Mouse (Mus musculus): ENCODE data around the gene Insyn1. TPM values are rescaled to one million over a fixed set of nuclear protein-coding genes. Genes with fewer than 3 reads are reported as not detected.

The Insyn1 gene
- total RNA-seq, 2 experiments from 2014 or later: 126 to 133 TPM

- intact Hi-C loops (cut with DNase I): no loop called here
- peak in 1 of 2 experiments; percentile 23 for DNase-seq (ENCODE audit: extremely low spot score in 1 of 2, low spot score in 2 of 2)
Measured at GRCm38 (mm10) chr9:58467345-58468025, 20.9 kb upstream of the Insyn1 start.

DNA sequence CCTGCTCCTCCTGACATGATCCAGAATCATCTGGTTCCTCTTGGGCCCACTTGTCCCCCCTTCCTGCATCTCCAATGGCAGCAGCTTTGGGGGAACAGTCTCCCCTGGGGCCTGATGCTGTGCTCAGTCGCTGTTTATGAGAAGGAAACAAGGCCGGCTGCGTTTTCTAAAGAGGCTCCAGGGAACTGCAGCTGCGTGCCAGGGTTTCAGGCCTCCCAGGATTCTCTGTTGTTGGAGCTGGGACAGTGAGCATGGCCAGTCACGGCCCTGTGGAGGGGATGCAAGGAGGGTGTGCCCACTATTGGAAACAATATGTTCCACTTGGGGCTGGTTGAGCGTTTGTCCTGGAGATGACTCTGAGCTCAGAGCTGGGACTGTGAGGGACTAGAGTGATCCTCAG lies 17.9 kb upstream of the Insyn1 start:
- intact Hi-C loops (cut with DNase I): no loop called here

GRCm38 (mm10) chr9:58473211-58473815 lies 15.1 kb upstream of the Insyn1 start:
- intact Hi-C loops (cut with DNase I): no loop called here
- no peak for DNase-seq (ENCODE audit: extremely low spot score in 1 of 2, low spot score in 2 of 2)

More for the DNA sequence above, 17.9 kb upstream of the Insyn1 start:
- DNase-seq (ENCODE audit: extremely low spot score in 1 of 2, low spot score in 2 of 2): no peak

- intact Hi-C loops (cut with DNase I): loop anchor here (5.0 kb wide), 2 partner anchors 45 to 155 kb away; no protein-coding TSS in a partner anchor
- DNase-seq (ENCODE audit: extremely low spot score in 1 of 2, low spot score in 2 of 2): no peak
Measured at GRCm38 (mm10) chr9:58487076-58487475, 1.3 kb upstream of the Insyn1 start.

DNA sequence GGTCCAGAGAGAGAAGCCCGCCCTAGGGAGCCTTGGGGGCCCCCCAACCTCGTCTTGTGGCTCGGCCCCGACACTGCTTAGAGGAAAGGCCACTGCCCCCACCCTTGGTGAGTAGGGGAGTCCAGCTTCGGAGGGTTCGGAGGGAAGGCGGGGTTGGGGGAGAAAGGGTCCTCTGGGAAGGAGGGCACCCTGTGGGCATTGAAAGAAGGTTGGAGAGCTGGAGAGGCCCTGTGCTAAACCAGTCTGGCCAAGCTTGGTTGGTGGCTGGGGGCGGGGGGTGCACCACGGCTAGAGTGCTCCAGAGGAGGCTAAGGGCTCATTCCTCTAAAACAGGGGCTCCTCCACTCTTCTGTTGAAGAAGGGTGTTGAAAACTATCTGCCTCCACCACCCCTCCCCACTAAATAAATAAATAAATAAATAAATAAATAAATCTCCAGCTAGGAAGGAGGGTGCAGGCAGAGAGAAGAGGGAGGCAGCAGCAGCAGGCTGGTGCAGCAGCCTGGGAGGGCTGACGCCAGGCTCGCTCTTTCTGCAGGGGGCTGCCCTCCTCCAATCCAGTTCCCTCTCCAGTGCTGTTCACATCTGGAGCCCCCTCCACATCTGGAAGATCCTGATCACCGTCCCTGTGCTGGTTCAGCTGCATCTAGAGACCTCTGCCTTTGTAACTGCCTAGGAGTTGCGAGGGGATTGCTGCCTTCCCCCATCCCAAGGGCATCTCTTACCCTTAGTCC lies 896 bp downstream of the Insyn1 start:
- intact Hi-C loops (cut with DNase I): loop anchor here (5.0 kb wide), 2 partner anchors 47 to 157 kb away; no protein-coding TSS in a partner anchor
- peak in 1 of 2 experiments; percentile 52 for DNase-seq (ENCODE audit: extremely low spot score in 1 of 2, low spot score in 2 of 2)

GRCm38 (mm10) chr9:58489865-58490165 lies 1.4 kb downstream of the Insyn1 start:
- peak in 1 of 2 experiments; percentile 39 for DNase-seq (ENCODE audit: extremely low spot score in 1 of 2, low spot score in 2 of 2)
- intact Hi-C loops (cut with DNase I): loop anchor here (5.0 kb wide), 2 partner anchors 48 to 158 kb away; no protein-coding TSS in a partner anchor

GRCm38 (mm10) chr9:58490391-58490790 lies 2.0 kb downstream of the Insyn1 start:
- no peak for DNase-seq (ENCODE audit: extremely low spot score in 1 of 2, low spot score in 2 of 2)
- intact Hi-C loops (cut with DNase I): no loop called here

GRCm38 (mm10) chr9:58495035-58495434 lies 6.6 kb downstream of the Insyn1 start:
- DNase-seq (ENCODE audit: extremely low spot score in 1 of 2, low spot score in 2 of 2): no peak
- intact Hi-C loops (cut with DNase I): no loop called here

- intact Hi-C loops (cut with DNase I): no loop called here
- DNase-seq (ENCODE audit: extremely low spot score in 1 of 2, low spot score in 2 of 2): no peak
Measured at GRCm38 (mm10) chr9:58496470-58497182, 8.2 kb downstream of the Insyn1 start.

- intact Hi-C loops (cut with DNase I): no loop called here
- DNase-seq (ENCODE audit: extremely low spot score in 1 of 2, low spot score in 2 of 2): no peak
Measured at GRCm38 (mm10) chr9:58497942-58498341, 9.5 kb downstream of the Insyn1 start.

- intact Hi-C loops (cut with DNase I): no loop called here
Measured at GRCm38 (mm10) chr9:58500946-58501345, 12.5 kb downstream of the Insyn1 start.

GRCm38 (mm10) chr9:58507216-58508005 lies 19.0 kb downstream of the Insyn1 start:
- intact Hi-C loops (cut with DNase I): no loop called here

More at GRCm38 (mm10) chr9:58500946-58501345, 12.5 kb downstream of the Insyn1 start:
- DNase-seq (ENCODE audit: extremely low spot score in 1 of 2, low spot score in 2 of 2): no peak

DNA sequence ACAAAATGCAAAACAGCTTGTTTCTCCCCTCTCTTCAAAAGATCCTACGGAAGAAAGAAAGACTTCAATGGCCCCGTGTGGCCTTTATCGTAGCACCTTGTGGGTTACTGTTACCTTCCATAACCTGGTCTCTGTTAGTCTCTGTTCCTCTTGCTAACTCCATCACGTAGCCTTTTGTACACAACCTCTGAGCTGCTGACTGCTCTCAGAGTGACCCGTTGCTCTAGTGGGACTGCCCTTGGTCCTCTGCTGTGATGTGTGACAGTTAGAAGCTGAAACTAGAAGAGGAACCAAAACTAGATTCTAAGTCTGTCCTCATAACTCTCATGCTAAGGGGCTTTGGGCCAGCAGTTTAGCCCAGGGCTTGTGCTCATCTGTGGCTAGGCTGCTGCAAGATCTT lies 22.0 kb downstream of the Insyn1 start:
- intact Hi-C loops (cut with DNase I): no loop called here
- no peak for DNase-seq (ENCODE audit: extremely low spot score in 1 of 2, low spot score in 2 of 2)

More at GRCm38 (mm10) chr9:58507216-58508005, 19.0 kb downstream of the Insyn1 start:
- no peak for DNase-seq (ENCODE audit: extremely low spot score in 1 of 2, low spot score in 2 of 2)

GRCm38 (mm10) chr9:58513749-58514148 lies 25.3 kb downstream of the Insyn1 start:
- intact Hi-C loops (cut with DNase I): no loop called here

GRCm38 (mm10) chr9:58516480-58516879 lies 28.1 kb downstream of the Insyn1 start:
- intact Hi-C loops (cut with DNase I): no loop called here
- DNase-seq (ENCODE audit: extremely low spot score in 1 of 2, low spot score in 2 of 2): no peak

More at GRCm38 (mm10) chr9:58513749-58514148, 25.3 kb downstream of the Insyn1 start:
- DNase-seq (ENCODE audit: extremely low spot score in 1 of 2, low spot score in 2 of 2): no peak

DNA sequence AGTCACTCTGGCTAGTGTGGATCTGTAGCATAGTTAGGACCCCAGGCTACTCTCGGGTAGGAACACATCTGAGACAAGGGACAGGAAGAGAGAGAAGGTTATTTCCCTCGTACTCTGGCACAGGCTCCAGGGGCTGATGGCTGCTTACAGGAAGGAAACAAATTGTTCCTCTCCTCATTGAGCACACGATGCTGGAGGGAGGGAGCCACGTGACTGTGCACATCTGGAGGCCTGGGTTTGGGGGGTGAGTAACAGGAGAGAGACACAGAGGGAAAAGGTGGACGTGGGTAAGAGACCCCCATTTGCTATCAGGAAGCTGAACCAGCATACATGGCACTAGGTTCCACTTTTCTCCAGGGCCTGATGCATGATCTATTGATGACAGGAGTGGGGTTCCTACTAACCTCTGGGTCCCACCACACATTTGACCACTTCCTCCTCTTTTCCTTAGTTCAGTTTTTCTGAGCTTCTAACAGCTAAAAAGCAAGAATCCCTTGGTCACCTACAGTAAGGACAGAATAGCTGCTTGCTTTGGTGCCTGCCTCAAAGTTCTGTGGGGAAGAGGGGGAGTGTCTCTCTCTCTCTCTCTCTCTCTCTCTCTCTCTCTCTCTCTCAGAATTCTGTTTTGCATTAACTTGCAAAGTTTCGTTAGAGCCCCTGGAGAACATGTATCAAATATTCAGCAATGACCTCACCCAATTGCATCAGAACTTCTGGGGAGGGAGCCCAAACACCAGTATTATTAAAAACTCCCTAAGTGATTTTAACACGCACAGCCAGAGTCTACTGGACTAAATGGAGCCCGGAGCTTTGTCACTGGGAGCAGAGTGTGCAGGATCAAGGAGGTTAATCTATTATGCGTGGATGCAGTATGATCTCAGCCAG lies 29.7 kb downstream of the Insyn1 start:
- intact Hi-C loops (cut with DNase I): no loop called here
- no peak for DNase-seq (ENCODE audit: extremely low spot score in 1 of 2, low spot score in 2 of 2)

DNA sequence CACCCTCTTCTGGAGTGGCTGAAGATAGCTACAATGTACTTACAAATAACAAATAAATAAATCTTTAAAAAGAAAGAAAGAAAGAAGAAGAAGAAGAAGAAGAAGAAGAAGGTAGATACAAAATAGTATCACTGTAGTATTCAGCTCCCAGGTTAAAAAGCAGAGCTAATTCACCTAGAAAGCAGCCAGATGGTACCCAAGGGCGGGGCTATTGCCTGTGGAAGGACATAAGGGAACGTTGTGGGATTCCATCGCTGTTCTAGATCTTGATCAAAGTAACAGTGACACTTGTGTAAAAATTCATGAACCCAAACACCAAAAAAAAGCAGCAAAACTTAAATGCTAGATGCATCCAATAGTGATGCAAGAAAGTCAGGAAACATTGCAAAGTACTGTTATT lies 31.6 kb downstream of the Insyn1 start:
- intact Hi-C loops (cut with DNase I): no loop called here
- DNase-seq (ENCODE audit: extremely low spot score in 1 of 2, low spot score in 2 of 2): no peak

Data from left cerebral cortex, postnatal 10 days (tissue).